ENCODE assay signal across 8 mouse cellular contexts in genomic region chr4:148646616-148647015, GRCm38 (mm10). TPM values are rescaled to one million over a fixed set of nuclear protein-coding genes. Genes with fewer than 3 reads are reported as not detected.
DNase-seq lines count a peak whose midpoint lies in the region; ATAC-seq and TF ChIP-seq lines count a peak whose summit lies in the region.
"Had no signal": no experiment of that assay in that cellular context is flagged by ENCODE, and none has a peak within 500 bp of the region (broad histone marks: within the 10 kb centered on the region; RNA-seq: fewer than 3 reads in every experiment).

No protein-coding gene starts in this region.

- no peak overlapping the region; the same call in 1 of the 2 replicates for H3K4me3 ChIP-seq in heart, postnatal 0 days (ENCODE audit: low read depth, low read length)
- H3K4me3 ChIP-seq in stomach, postnatal 0 days (ENCODE audit: low read depth, low read length) = no peak overlapping the region
- no peak overlapping the region for H3K4me3 ChIP-seq in kidney, embryonic 16.5 days (ENCODE audit: low read length)

- H3K9me3 ChIP-seq in heart, postnatal 0 days (replicated peaks; ENCODE audit: control insufficient read depth, low read length) = no peaks in the 10 kb centered on the region
- no peaks in the 10 kb centered on the region for H3K9me3 ChIP-seq in stomach, postnatal 0 days (ENCODE audit: control insufficient read depth, low read length)
- no peaks in the 10 kb centered on the region for H3K9me3 ChIP-seq in kidney, embryonic 16.5 days (ENCODE audit: low read length)

- H3K4me1 ChIP-seq in heart, postnatal 0 days (ENCODE audit: control insufficient read depth, insufficient read depth) = peaks cover 6% of the 10 kb centered on the region; the same call in 1 of the 2 replicates
- H3K4me1 ChIP-seq in stomach, postnatal 0 days (replicated peaks; ENCODE audit: control insufficient read depth, insufficient read depth) = no peaks in the 10 kb centered on the region
- peaks cover 8% of the 10 kb centered on the region for H3K4me1 ChIP-seq in kidney, embryonic 16.5 days (ENCODE audit: insufficient read depth, low read length)

- H3K4me2 ChIP-seq in heart, postnatal 0 days (ENCODE audit: low read depth, low read length) = peak overlapping the region; percentile 30; the same call in 1 of the 2 replicates
- H3K4me2 ChIP-seq in stomach, postnatal 0 days (replicated peaks; ENCODE audit: low read depth) = no peak overlapping the region
- H3K4me2 ChIP-seq in kidney, embryonic 16.5 days (replicated peaks; ENCODE audit: low read depth, low read length) = no peak overlapping the region

- no peak for TF ChIP-seq CTCF in heart, postnatal 0 days (IDR thresholded peaks at IDR 0.05; ENCODE audit: low read depth)
- TF ChIP-seq CTCF in stomach, postnatal 0 days (IDR thresholded peaks at IDR 0.05; ENCODE audit: low read depth) = no peak

- TF ChIP-seq EP300 in heart, postnatal 0 days (IDR thresholded peaks at IDR 0.05; ENCODE audit: low read depth) = no peak
- no peak for TF ChIP-seq EP300 in stomach, postnatal 0 days (optimal IDR thresholded peaks at IDR 0.05)

- DNase-seq in right cerebral cortex, adult 18-20 months = peak; percentile 66
- DNase-seq in right cerebral cortex, postnatal 4 days = no peak
- peak; percentile 66 for DNase-seq in cerebellum, adult 11-12 months
- peak; percentile 62 for DNase-seq in heart, postnatal 0 days (ENCODE audit: low spot score)
- peak; percentile 61 for DNase-seq in stomach, postnatal 0 days (ENCODE audit: low spot score)
- no peak for DNase-seq in ovary, postnatal 36 days (ENCODE audit: low spot score)

- no peaks in the 10 kb centered on the region for H3K27me3 ChIP-seq in heart, postnatal 0 days (ENCODE audit: control insufficient read depth, insufficient read depth, low read length)
- H3K27me3 ChIP-seq in stomach, postnatal 0 days (ENCODE audit: control insufficient read depth, insufficient read depth, low read length) = no peaks in the 10 kb centered on the region
- H3K27me3 ChIP-seq in kidney, embryonic 16.5 days (ENCODE audit: insufficient read depth, low read length) = no peaks in the 10 kb centered on the region

- no peaks in the 10 kb centered on the region for H3K36me3 ChIP-seq in heart, postnatal 0 days (replicated peaks; ENCODE audit: control insufficient read depth, insufficient read depth, low read length)
- H3K36me3 ChIP-seq in stomach, postnatal 0 days (ENCODE audit: control insufficient read depth, insufficient read depth, low read length) = no peaks in the 10 kb centered on the region
- H3K36me3 ChIP-seq in kidney, embryonic 16.5 days (ENCODE audit: insufficient read depth, low read length) = no peaks in the 10 kb centered on the region

- no peak overlapping the region for H3K9ac ChIP-seq in heart, postnatal 0 days (replicated peaks; ENCODE audit: low read depth, low read length)
- H3K9ac ChIP-seq in stomach, postnatal 0 days (ENCODE audit: low read length) = no peak overlapping the region
- H3K9ac ChIP-seq in kidney, embryonic 16.5 days (replicated peaks; ENCODE audit: low read length) = no peak overlapping the region

- 12% methylated on average over 11 of the region's 11 CpGs for WGBS in heart, postnatal 0 days
- WGBS in stomach, postnatal 0 days = 20% methylated on average over 11 of the region's 11 CpGs
- 64% methylated on average over 11 of the region's 11 CpGs for WGBS in kidney, embryonic 16.5 days

- peak overlapping the region; percentile 22 for H3K27ac ChIP-seq in heart, postnatal 0 days (ENCODE audit: low read depth)
- no peak overlapping the region for H3K27ac ChIP-seq in stomach, postnatal 0 days (replicated peaks)
- no peak overlapping the region for H3K27ac ChIP-seq in kidney, embryonic 16.5 days (ENCODE audit: low read length)

- ATAC-seq in heart, postnatal 0 days (ENCODE audit: insufficient read depth, low read depth) = peak; percentile 88
- ATAC-seq in stomach, postnatal 0 days (ENCODE audit: low FRiP score, low TSS enrichment) = peak; percentile 55
- no peak for ATAC-seq in kidney, embryonic 16.5 days (ENCODE audit: low FRiP score, low TSS enrichment)

RNA-seq across cellular contexts. Expression of gene Gm572, which starts 3.5 kb away (rescaled TPM):
- total RNA-seq in heart, postnatal 0 days (2014; rRNA removed; ENCODE audit: low replicate concordance) = 0.15 and 1.0 TPM in 2 replicates
- 0.36 and 0.70 TPM in 2 replicates for polyA plus RNA-seq in heart, postnatal 0 days (2015; fragmentation: Nextera tagmentation; extraction: Ambion mirVana)
- polyA plus RNA-seq in stomach, postnatal 0 days (2015; fragmentation: Nextera tagmentation; extraction: Ambion mirVana) = 0.10 and 0.16 TPM in 2 replicates
- polyA plus RNA-seq in kidney, embryonic 16.5 days (2015; fragmentation: Nextera tagmentation; extraction: Ambion mirVana) = not detected in 2 replicates
- total RNA-seq: liver, adult 2 months had no signal
- polyA plus RNA-seq: liver, adult 2 months had no signal

RNA-seq across cellular contexts. Expression of gene Tardbp, which starts 19.8 kb away (rescaled TPM):
- 69.0 and 89.9 TPM in 2 replicates for total RNA-seq in heart, postnatal 0 days (2014; rRNA removed; ENCODE audit: low replicate concordance)
- 93.5 and 100 TPM in 2 replicates for polyA plus RNA-seq in heart, postnatal 0 days (2015; fragmentation: Nextera tagmentation; extraction: Ambion mirVana)
- polyA plus RNA-seq in stomach, postnatal 0 days (2015; fragmentation: Nextera tagmentation; extraction: Ambion mirVana) = 99.8 and 106 TPM in 2 replicates
- 337 and 369 TPM in 2 replicates for polyA plus RNA-seq in kidney, embryonic 16.5 days (2015; fragmentation: Nextera tagmentation; extraction: Ambion mirVana)

RNA-seq across cellular contexts. Expression of gene Masp2, which starts 44.3 kb away (rescaled TPM):
- total RNA-seq in heart, postnatal 0 days (2014; rRNA removed; ENCODE audit: low replicate concordance) = not detected in 2 replicates
- not detected in 2 replicates for polyA plus RNA-seq in heart, postnatal 0 days (2015; fragmentation: Nextera tagmentation; extraction: Ambion mirVana)
- polyA plus RNA-seq in stomach, postnatal 0 days (2015; fragmentation: Nextera tagmentation; extraction: Ambion mirVana) = 0.46 and 0.79 TPM in 2 replicates
- polyA plus RNA-seq in kidney, embryonic 16.5 days (2015; fragmentation: Nextera tagmentation; extraction: Ambion mirVana) = 0.27 and 0.52 TPM in 2 replicates

RNA-seq across cellular contexts. Expression of gene Srm, which starts 55.3 kb away (rescaled TPM):
- total RNA-seq in heart, postnatal 0 days (2014; rRNA removed; ENCODE audit: low replicate concordance) = 15.0 and 45.7 TPM in 2 replicates
- polyA plus RNA-seq in heart, postnatal 0 days (2015; fragmentation: Nextera tagmentation; extraction: Ambion mirVana) = 46.4 and 51.4 TPM in 2 replicates
- polyA plus RNA-seq in stomach, postnatal 0 days (2015; fragmentation: Nextera tagmentation; extraction: Ambion mirVana) = 109 and 113 TPM in 2 replicates
- 187 and 188 TPM in 2 replicates for polyA plus RNA-seq in kidney, embryonic 16.5 days (2015; fragmentation: Nextera tagmentation; extraction: Ambion mirVana)

Comparison
In these comparisons a context has a peak if more than half of its experiments do, and no peak if none do; other contexts are left out.
1. DNase-seq: peak in right cerebral cortex, adult 18-20 months (single experiment), cerebellum, adult 11-12 months (single experiment), heart, postnatal 0 days (single experiment) and stomach, postnatal 0 days (single experiment); none in right cerebral cortex, postnatal 4 days (single experiment) and ovary, postnatal 36 days (single experiment).